Mouse (Mus musculus) midbrain, postnatal 0 days (tissue): ENCODE measurements around the gene Stat5b. TPM values are rescaled to one million over a fixed set of nuclear protein-coding genes. Genes with fewer than 3 reads are reported as not detected.
"Not testable (repeated sequence)": the region's sequence is repeated elsewhere in the genome, so short reads cannot be mapped to it uniquely, and the experiment has no call there.

Experiments used
- ATAC-seq: fragments of 200-750 bp; cut with Nextera tagmentation; 2 replicates; pipeline ENCODE4 v1.8.0; 2017; ENCODE audit warnings: moderate number of reproducible peaks, mild to moderate bottlenecking, moderate TSS enrichment, moderate library complexity; ENCODE audit not compliant: low FRiP score
- DNase-seq: peaks from one replicate; pipeline ENCODE4 v3.0.0-alpha.2; 2015; ENCODE audit warnings: low spot score
- H3K27ac ChIP-seq: fragments of 300-500 bp; sonication (generic); 2 replicates; pipeline ENCODE4 v1.5.1; 2014; ENCODE audit warnings: low read depth, mild to moderate bottlenecking, low read length, mixed read lengths
- H3K27me3 ChIP-seq: fragments of 300-500 bp; sonication (generic); 2 replicates; pipeline ENCODE4 v1.6.1; 2014; ENCODE audit warnings: low read length, control low read depth, mixed read lengths; ENCODE audit not compliant: insufficient read depth
- H3K36me3 ChIP-seq: fragments of 300-500 bp; sonication (generic); 2 replicates; pipeline ENCODE4 v1.6.1; 2014; ENCODE audit warnings: low read length, control low read depth, mixed read lengths; ENCODE audit not compliant: insufficient read depth
- H3K4me1 ChIP-seq: fragments of 300-500 bp; sonication (generic); 2 replicates; pipeline ENCODE4 v1.6.1; 2014; ENCODE audit warnings: mild to moderate bottlenecking, control low read depth, antibody characterized with exemption, low read length, mixed read lengths; ENCODE audit not compliant: insufficient read depth
- H3K4me2 ChIP-seq: fragments of 300-500 bp; sonication (generic); 2 replicates; pipeline ENCODE4 v1.6.1; 2014; ENCODE audit warnings: low read depth, mild to moderate bottlenecking, low read length, mixed read lengths; ENCODE audit not compliant: poor library complexity, severe bottlenecking
- H3K4me3 ChIP-seq: fragments of 300-500 bp; sonication (generic); 2 replicates; pipeline ENCODE4 v1.5.1; 2014; ENCODE audit warnings: low read depth, mild to moderate bottlenecking, low read length, moderate library complexity
- H3K9ac ChIP-seq: fragments of 300-500 bp; sonication (generic); replicated peaks from 2 replicates; pipeline ENCODE4 v1.6.1; 2014; ENCODE audit warnings: mild to moderate bottlenecking, low read length, moderate library complexity, mixed read lengths; ENCODE audit not compliant: poor library complexity, severe bottlenecking
- H3K9me3 ChIP-seq: fragments of 300-500 bp; sonication (generic); 2 replicates; pipeline ENCODE4 v1.6.1; 2016; ENCODE audit warnings: low read length, control low read depth
- CTCF ChIP-seq: IDR thresholded peaks from 2 replicates; pipeline ENCODE4 v1.5.1; 2016; ENCODE audit warnings: antibody characterized with exemption, mild to moderate bottlenecking
- WGBS: fragments of 180-500 bp; shearing (Covaris S2); extraction: QIAGEN DNeasy Blood & Tissue Kit; methylation state at CpG from one replicate; pipeline ENCODE4 v1.1.7; 2014; 5-methylcytosine and 5-hydroxymethylcytosine counted together
- polyA plus RNA-seq: library from polyadenylated mRNA; unstranded; fragments of >200 nt; fragmentation: Nextera tagmentation; extraction: Ambion mirVana; gene quantifications from 2 replicates; pipeline ENCODE4 v1.2.1, GENCODE M21; 2015
- total RNA-seq: library from RNA; depleted of rRNA; stranded (reverse); fragments of >200 nt; gene quantifications from 2 replicates; pipeline ENCODE4 v1.2.3, GENCODE M21; 2014

The Stat5b gene
- total and polyA plus RNA-seq, 2 experiments from 2014 or later, result 15.7 to 22.5 TPM

DNA sequence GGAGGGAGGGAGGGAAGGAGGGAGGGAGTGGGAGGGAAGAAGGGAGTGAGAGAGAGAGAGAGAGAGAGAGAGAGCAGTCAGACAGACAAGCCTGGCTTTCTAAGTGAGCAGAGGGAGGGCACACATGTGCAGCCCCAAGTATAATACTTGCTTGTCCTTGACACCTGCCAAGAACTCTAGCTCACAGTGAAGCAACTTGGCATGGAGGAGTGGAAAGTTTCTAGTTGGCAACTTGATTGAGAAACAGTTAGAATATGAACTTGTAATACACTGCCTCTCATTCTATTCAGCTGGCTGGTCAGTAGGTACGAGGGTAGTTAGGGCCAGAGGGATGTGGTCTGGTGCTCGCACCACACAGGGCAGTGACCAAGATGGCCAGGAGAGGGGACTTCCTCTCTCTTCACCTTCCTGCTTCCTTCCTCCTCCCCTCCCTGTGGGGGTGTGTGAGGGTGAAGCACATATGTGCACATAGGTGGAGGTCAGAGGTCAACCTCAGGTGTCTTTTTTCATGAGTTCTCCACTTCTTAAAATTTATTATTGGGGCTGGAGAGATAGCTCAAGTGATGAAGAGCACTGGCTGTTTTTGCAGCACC, 59.0 kb downstream of the Stat5b start:
- Histone ChIP-seq H3K4me3 (no peak overlapping the region), H3K4me2 (no peak overlapping the region), H3K9me3 (no peaks in the 10 kb centered on the region), H3K27me3 (no peaks in the 10 kb centered on the region), H3K4me1 (no peaks in the 10 kb centered on the region), H3K9ac (no peak overlapping the region), H3K36me3 (peaks cover 14% of the 10 kb centered on the region), H3K27ac (no peak overlapping the region)
- DNase-seq (peak; percentile 21), ATAC-seq (no peak)
- 89% methylated on average over 2 of the region's 2 CpGs for WGBS
- TF ChIP-seq CTCF, result no peak

DNA sequence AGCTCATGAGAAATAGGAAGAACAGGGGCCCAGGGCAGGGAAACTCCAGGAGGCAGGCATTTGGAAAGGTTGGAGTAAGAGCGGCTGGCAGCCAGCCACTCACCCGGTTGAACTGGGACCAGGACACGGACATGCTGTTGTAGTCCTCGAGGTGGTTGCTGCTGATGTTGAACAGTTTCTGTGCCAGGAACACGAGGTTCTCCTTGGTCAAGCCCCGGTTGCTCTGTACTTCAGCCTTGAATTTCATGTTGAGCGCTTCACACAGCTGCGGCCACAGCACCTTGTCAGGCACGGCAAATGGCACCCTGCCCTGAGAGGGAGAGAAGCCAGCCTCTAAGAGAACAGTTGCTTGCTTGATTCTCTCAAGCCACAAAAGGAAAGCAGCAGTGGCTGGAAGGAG, 59.9 kb downstream of the Stat5b start:
- not testable (repeated sequence) for H3K4me3 ChIP-seq, H3K27me3 ChIP-seq, H3K27ac ChIP-seq, H3K4me2 ChIP-seq, ATAC-seq, H3K9me3 ChIP-seq, H3K9ac ChIP-seq, H3K4me1 ChIP-seq
- 90% methylated on average over 9 of the region's 9 CpGs for WGBS
- peak; percentile 36 for DNase-seq
- peaks cover 14% of the 10 kb centered on the region for H3K36me3 ChIP-seq

DNA sequence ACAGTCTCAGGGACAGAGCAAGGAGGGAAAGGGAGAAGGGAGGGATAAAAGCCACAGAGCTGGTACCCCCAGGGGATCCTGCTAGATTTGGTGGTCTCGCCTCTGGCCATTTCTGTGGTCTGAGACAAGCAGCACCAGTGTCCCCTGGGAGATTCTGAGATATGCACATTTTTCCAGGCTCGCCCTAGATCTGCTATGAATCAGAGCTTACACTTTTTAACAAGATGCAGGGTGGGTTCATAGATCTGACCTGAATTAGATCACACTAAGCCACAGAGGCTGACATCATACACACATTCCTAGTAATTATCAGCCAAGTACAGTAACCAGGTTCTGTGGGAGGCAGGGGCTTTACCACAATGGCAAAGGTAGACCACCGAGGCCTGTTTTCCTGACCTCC, 60.8 kb downstream of the Stat5b start:
- no peaks in the 10 kb centered on the region for H3K27me3 ChIP-seq
- 77% methylated on average over 3 of the region's 3 CpGs for WGBS
- H3K4me1 ChIP-seq, result no peaks in the 10 kb centered on the region
- peaks cover 14% of the 10 kb centered on the region for H3K36me3 ChIP-seq
- no peak overlapping the region for H3K4me3 ChIP-seq
- no peaks in the 10 kb centered on the region for H3K9me3 ChIP-seq
- peak overlapping the region; percentile 47; the same call in 1 of the 2 replicates for H3K27ac ChIP-seq
- no peak for TF ChIP-seq CTCF
- H3K9ac ChIP-seq, result no peak overlapping the region
- no peak overlapping the region for H3K4me2 ChIP-seq
- ATAC-seq (no peak), DNase-seq (no peak)

DNA sequence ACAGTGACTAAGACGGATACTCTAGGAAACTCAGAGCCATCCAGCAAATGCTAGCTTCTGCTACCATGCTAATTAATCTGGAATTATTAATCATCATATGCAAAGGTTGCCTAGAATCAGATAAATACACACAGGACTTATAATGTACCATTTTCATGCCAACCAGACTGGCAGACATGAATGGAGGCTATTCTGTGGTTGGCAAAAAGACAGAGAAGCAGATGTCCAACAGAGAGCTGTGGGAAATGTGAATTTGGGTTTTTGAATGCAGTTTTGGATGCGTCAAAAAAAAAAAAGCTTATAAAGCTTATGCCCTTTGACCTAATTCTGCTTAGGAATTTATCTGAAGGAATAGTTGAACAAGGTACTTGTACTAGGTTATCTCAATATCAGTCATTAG, 64.8 kb downstream of the Stat5b start:
- WGBS, result 96% methylated on average over 2 of the region's 2 CpGs
- Histone ChIP-seq H3K9me3 (no peaks in the 10 kb centered on the region), H3K36me3 (peaks cover 34% of the 10 kb centered on the region), H3K9ac (no peak overlapping the region), H3K27ac (no peak overlapping the region), H3K4me1 (no peaks in the 10 kb centered on the region), H3K27me3 (no peaks in the 10 kb centered on the region), H3K4me2 (no peak overlapping the region), H3K4me3 (no peak overlapping the region)
- peak; percentile 17 for DNase-seq
- no peak for ATAC-seq
- no peak for TF ChIP-seq CTCF

DNA sequence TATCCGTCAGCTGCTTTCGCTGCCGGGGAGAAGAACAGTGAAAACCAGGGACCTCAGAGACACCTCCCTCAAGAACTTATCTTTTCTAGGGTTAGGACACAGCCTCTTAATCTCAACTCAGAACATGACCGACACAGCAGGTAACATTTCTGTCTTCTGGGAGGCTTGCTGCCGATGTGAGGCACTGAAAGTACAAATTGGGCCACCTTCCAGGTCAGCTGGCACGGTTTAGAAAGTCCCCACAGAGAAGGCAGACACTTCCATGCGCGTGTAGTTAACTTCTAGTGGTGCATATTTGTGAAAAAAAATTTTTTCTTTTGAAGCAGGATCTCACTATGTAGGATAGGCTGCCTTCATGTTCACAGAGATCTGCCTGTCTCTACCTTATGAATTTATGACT, 66.2 kb downstream of the Stat5b start:
- Histone ChIP-seq H3K4me3 (no peak overlapping the region), H3K4me2 (no peak overlapping the region), H3K27ac (no peak overlapping the region), H3K36me3 (peaks cover 34% of the 10 kb centered on the region), H3K4me1 (no peaks in the 10 kb centered on the region), H3K27me3 (no peaks in the 10 kb centered on the region), H3K9me3 (no peaks in the 10 kb centered on the region), H3K9ac (no peak overlapping the region)
- no peak for DNase-seq
- TF ChIP-seq CTCF, result no peak
- ATAC-seq, result no peak
- WGBS, result 84% methylated on average over 8 of the region's 8 CpGs

DNA sequence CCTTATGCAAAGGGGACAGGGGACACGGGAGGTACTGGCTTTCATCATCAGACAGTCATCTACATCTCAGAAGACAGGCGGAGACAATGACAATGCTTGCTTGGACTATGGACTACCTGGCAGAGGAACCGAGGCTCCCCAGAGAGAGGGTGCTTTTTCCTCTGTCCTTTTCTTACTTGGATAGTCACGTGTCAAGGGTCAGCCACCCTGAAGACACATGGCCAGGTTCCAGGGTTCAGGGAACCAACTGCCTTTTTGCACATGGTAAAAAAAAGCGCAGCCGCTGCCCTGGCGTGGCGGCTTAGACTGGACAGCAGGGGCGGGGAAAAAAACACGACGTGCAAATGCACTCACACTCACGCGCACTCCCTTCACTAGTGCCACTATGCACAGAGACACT, 68.0 kb downstream of the Stat5b start:
- DNase-seq (no peak), ATAC-seq (no peak)
- no peak overlapping the region for H3K4me2 ChIP-seq
- no peak overlapping the region for H3K4me3 ChIP-seq
- H3K9ac ChIP-seq, result no peak overlapping the region
- no peak for TF ChIP-seq CTCF
- H3K9me3 ChIP-seq, result no peaks in the 10 kb centered on the region
- 90% methylated on average over 13 of the region's 13 CpGs for WGBS
- no peaks in the 10 kb centered on the region for H3K27me3 ChIP-seq
- peaks cover 27% of the 10 kb centered on the region for H3K36me3 ChIP-seq
- no peak overlapping the region for H3K27ac ChIP-seq
- H3K4me1 ChIP-seq, result no peaks in the 10 kb centered on the region
